Mouse (Mus musculus): ENCODE data around the gene Mesp1. TPM values are rescaled to one million over a fixed set of nuclear protein-coding genes. Genes with fewer than 3 reads are reported as not detected.

Mesp1 gene
- total and polyA plus RNA-seq, 3 experiments = not detected

DNA sequence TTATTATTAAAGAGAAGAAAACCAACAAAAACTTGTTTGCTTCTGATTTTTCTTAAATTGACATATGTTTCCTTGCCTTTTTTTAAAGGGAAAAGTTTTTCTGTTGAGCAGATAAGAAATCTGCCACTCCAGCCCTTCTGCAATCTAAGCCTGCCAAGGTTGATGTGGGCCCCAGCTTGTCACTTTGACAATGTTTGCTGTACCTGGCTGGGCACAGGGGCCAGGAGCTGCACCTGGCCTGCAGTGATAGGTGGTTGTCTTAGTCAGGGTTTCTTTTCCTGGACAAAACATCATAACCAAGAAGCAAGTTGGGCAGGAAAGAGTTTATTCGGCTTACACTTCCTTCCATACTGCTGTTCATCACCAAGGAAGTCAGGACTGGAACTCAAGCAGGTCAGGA is 19.8 kb upstream of the Mesp1 start:
- no peak for DNase-seq (ENCODE audit: low read depth, low spot score)
- Histone ChIP-seq H3K79me2 (ENCODE audit: control insufficient read depth, insufficient read depth, low read length, poor library complexity) (no peaks in the 10 kb centered on the region), H3K27me3 (ENCODE audit: control insufficient read depth in 1 of 2, insufficient read depth in 2 of 2, low read length in 2 of 2) (no peaks in the 10 kb centered on the region), H3K4me1 (ENCODE audit: control insufficient read depth in 1 of 2, insufficient read depth in 2 of 2, low read length in 2 of 2) (peaks cover 9 to 11% of the 10 kb centered on the region in 2 experiments), H3K36me3 (ENCODE audit: control insufficient read depth in 1 of 2, insufficient read depth in 2 of 2, low read length in 2 of 2) (peaks cover 0 to 2% of the 10 kb centered on the region in 2 experiments; a peak in 1 of 4 replicates), H3K9ac (ENCODE audit: control insufficient read depth, low read depth, low read length, poor library complexity, severe bottlenecking) (no peak overlapping the region), H3K4me3 (ENCODE audit: control insufficient read depth in 1 of 2, insufficient read depth in 1 of 2, low read depth in 2 of 2, low read length in 2 of 2) (no peak overlapping the region), H3K9me3 (replicated peaks; ENCODE audit: insufficient read depth, low read length) (no peaks in the 10 kb centered on the region), H3K27ac (ENCODE audit: control insufficient read depth, low read depth, low read length) (no peak overlapping the region)
- TF ChIP-seq ELF1 (IDR thresholded peaks at IDR 0.05; ENCODE audit: low read depth, low read length) (no peak), MAX (IDR thresholded peaks at IDR 0.05; ENCODE audit: low read length) (no peak), CHD2 (IDR thresholded peaks at IDR 0.05; ENCODE audit: low read length) (no peak), ZNF384 (IDR thresholded peaks at IDR 0.05; ENCODE audit: low read depth, low read length) (no peak), HCFC1 (IDR thresholded peaks at IDR 0.05; ENCODE audit: low read depth, low read length) (no peak), POLR2A (IDR thresholded peaks at IDR 0.05; ENCODE audit: control insufficient read depth in 1 of 2, insufficient read depth in 1 of 2, low read depth in 1 of 2, low read length in 2 of 2, poor library complexity in 1 of 2) (no peak), BHLHE40 (IDR thresholded peaks at IDR 0.05; ENCODE audit: borderline replicate concordance, low read depth, low read length) (no peak), TAL1 (IDR thresholded peaks at IDR 0.05; ENCODE audit: low read length) (no peak), POLR2AphosphoS2 (IDR thresholded peaks at IDR 0.05; ENCODE audit: low read length) (no peak), ZKSCAN1 (IDR thresholded peaks at IDR 0.05; ENCODE audit: low read depth, low read length) (no peak), CHD1 (IDR thresholded peaks at IDR 0.05; ENCODE audit: low read depth, low read length) (no peak)

DNA sequence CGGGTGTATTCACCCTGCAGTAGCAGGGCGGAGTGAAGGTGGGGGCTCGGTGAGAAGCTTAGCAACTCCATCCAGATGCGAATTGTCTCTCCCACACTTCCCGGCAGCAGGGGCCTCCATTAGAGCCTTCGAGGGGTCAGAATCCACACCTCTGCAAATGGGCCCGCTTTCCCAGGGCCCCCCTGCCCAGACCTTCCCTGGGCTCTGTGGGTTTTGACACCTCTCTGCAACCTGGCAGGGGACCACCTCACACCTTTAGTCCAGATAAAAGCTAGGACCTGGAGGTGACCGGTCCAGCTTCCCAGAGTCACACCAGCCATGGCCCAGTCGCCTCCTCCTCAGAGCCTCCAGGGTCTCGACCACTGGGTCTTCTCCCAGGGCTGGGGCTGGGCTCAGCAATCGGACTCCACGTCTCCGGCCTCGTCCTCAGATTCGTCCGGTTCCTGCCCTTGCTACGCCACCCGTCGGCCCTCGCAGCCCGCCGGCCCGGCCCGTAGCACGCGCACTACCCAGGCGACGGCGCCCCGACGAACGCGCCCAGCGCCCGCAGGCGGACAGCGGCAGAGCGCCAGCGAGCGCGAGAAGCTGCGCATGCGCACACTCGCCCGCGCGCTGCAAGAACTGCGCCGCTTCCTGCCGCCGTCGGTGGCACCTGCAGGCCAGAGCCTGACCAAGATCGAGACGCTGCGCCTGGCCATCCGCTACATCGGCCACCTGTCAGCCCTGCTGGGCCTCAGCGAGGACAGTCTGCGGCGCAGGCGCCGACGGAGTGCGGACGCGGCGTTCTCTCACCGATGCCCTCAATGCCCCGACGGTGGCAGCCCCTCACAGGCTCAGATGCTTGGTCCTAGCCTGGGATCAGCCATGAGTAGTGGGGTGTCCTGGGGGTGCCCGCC is 17.3 kb upstream of the Mesp1 start, which contains the start of gene Mesp2:
Mesp2 (plus strand) TSS at position 117 of the 896 bp plus-strand sequence.
- Histone ChIP-seq H3K9me3 (replicated peaks; ENCODE audit: insufficient read depth, low read length) (no peaks in the 10 kb centered on the region), H3K9ac (ENCODE audit: control insufficient read depth, low read depth, low read length, poor library complexity, severe bottlenecking) (no peak within 1 kb of the TSS), H3K4me1 (ENCODE audit: control insufficient read depth in 1 of 2, insufficient read depth in 2 of 2, low read length in 2 of 2) (peaks cover 6 to 7% of the 10 kb centered on the region in 2 experiments; a peak in 3 of 4 replicates), H3K4me3 (ENCODE audit: control insufficient read depth in 1 of 2, insufficient read depth in 1 of 2, low read depth in 2 of 2, low read length in 2 of 2) (no peak within 1 kb of the TSS), H3K27ac (ENCODE audit: control insufficient read depth, low read depth, low read length) (no peak within 1 kb of the TSS), H3K27me3 (ENCODE audit: control insufficient read depth in 1 of 2, insufficient read depth in 2 of 2, low read length in 2 of 2) (no peaks in the 10 kb centered on the region), H3K36me3 (ENCODE audit: control insufficient read depth in 1 of 2, insufficient read depth in 2 of 2, low read length in 2 of 2) (peaks cover 0 to 2% of the 10 kb centered on the region in 2 experiments; a peak in 1 of 4 replicates), H3K79me2 (ENCODE audit: control insufficient read depth, insufficient read depth, low read length, poor library complexity) (no peaks in the 10 kb centered on the region)
- no peak for TF ChIP-seq USF2 (IDR thresholded peaks at IDR 0.05; ENCODE audit: borderline replicate concordance in 1 of 2, insufficient read depth in 1 of 2, low read depth in 1 of 2, low read length in 2 of 2)
- no peak for TF ChIP-seq ELF1 (IDR thresholded peaks at IDR 0.05; ENCODE audit: low read depth, low read length)
- TF ChIP-seq GATA1 (IDR thresholded peaks at IDR 0.05; ENCODE audit: low read depth, low read length) = no peak
- TF ChIP-seq MXI1 (IDR thresholded peaks at IDR 0.05; ENCODE audit: low read depth, low read length) = no peak
- no peak for TF ChIP-seq POLR2AphosphoS2 (IDR thresholded peaks at IDR 0.05; ENCODE audit: low read length)
- no peak for TF ChIP-seq POLR2AphosphoS5 (IDR thresholded peaks at IDR 0.05; ENCODE audit: borderline replicate concordance, low read depth, low read length)
- TF ChIP-seq CTCF (IDR thresholded peaks at IDR 0.05 in 2 of 3, conservative IDR thresholded peaks at IDR 0.05 in 1 of 3; ENCODE audit: control insufficient read depth in 1 of 3, insufficient read depth in 1 of 3, low read depth in 2 of 3, low read length in 3 of 3, poor library complexity in 1 of 3, severe bottlenecking in 1 of 3) = no peak
- no peak for TF ChIP-seq TAL1 (IDR thresholded peaks at IDR 0.05; ENCODE audit: low read length)
- no peak for TF ChIP-seq GABPA (IDR thresholded peaks at IDR 0.05; ENCODE audit: low read depth, low read length)
- TF ChIP-seq USF1 (IDR thresholded peaks at IDR 0.05; ENCODE audit: low read depth, low read length) = no peak
- TF ChIP-seq ZKSCAN1 (IDR thresholded peaks at IDR 0.05; ENCODE audit: low read depth, low read length) = no peak
- no peak for DNase-seq (ENCODE audit: low read depth, low spot score)
